Mouse (Mus musculus): ENCODE data around the gene Slc35a5.

GRCm38 (mm10) chr16:45201395-45201794 is 42.9 kb upstream of the Slc35a5 start:
- TF ChIP-seq EP300 (optimal IDR thresholded peaks at IDR 0.05) (no peak), CTCF (IDR thresholded peaks at IDR 0.05; ENCODE audit: low read depth) (no peak)

Measured in stomach, postnatal 0 days (tissue).